Mouse (Mus musculus) kidney, embryonic 14.5 days (tissue): ENCODE results near the gene Gm11213. TPM values are rescaled to one million over a fixed set of nuclear protein-coding genes. Genes with fewer than 3 reads are reported as not detected.

ENCODE experiments used
- ATAC-seq: fragments of 200-750 bp; cut with Nextera tagmentation; 2 replicates; pipeline ENCODE4 v1.8.0; 2017; ENCODE audit warnings: moderate number of reproducible peaks, mild to moderate bottlenecking, moderate TSS enrichment, moderate library complexity; ENCODE audit not compliant: low FRiP score, low TSS enrichment
- H3K27ac ChIP-seq: fragments of 300-500 bp; sonication (generic); 2 replicates; pipeline ENCODE4 v1.5.1; 2014; ENCODE audit warnings: low read depth, mild to moderate bottlenecking, low read length, moderate library complexity, mixed read lengths
- H3K27me3 ChIP-seq: fragments of 300-500 bp; sonication (generic); 2 replicates; pipeline ENCODE4 v1.6.1; 2014; ENCODE audit warnings: mild to moderate bottlenecking, low read length; ENCODE audit not compliant: control insufficient read depth, insufficient read depth
- H3K36me3 ChIP-seq: fragments of 300-500 bp; sonication (generic); 2 replicates; pipeline ENCODE4 v1.6.1; 2014; ENCODE audit warnings: low read length, mixed read lengths; ENCODE audit not compliant: control insufficient read depth, insufficient read depth
- H3K4me1 ChIP-seq: fragments of 300-500 bp; sonication (generic); 2 replicates; pipeline ENCODE4 v1.6.1; 2014; ENCODE audit warnings: low read length, mixed read lengths; ENCODE audit not compliant: control insufficient read depth, insufficient read depth
- H3K4me2 ChIP-seq: fragments of 300-500 bp; sonication (generic); replicated peaks from 2 replicates; pipeline ENCODE4 v1.6.1; 2014; ENCODE audit warnings: low read depth, mild to moderate bottlenecking, low read length
- H3K4me3 ChIP-seq: fragments of 300-500 bp; sonication (generic); 2 replicates; pipeline ENCODE4 v1.5.1; 2014; ENCODE audit warnings: mild to moderate bottlenecking, low read length
- H3K9ac ChIP-seq: fragments of 300-500 bp; sonication (generic); 2 replicates; pipeline ENCODE4 v1.6.1; 2014; ENCODE audit warnings: low read depth, mild to moderate bottlenecking, low read length, moderate library complexity
- H3K9me3 ChIP-seq: fragments of 300-500 bp; sonication (generic); 2 replicates; pipeline ENCODE4 v1.6.1; 2016; ENCODE audit warnings: low read length; ENCODE audit not compliant: control insufficient read depth
- WGBS: fragments of 180-500 bp; shearing (Covaris S2); extraction: QIAGEN DNeasy Blood & Tissue Kit; methylation state at CpG from one replicate; pipeline ENCODE4 v1.1.7; 2014; 5-methylcytosine and 5-hydroxymethylcytosine counted together
- polyA plus RNA-seq: library from polyadenylated mRNA; unstranded; fragments of >200 nt; fragmentation: Nextera tagmentation; extraction: Ambion mirVana; gene quantifications from 2 replicates; pipeline ENCODE4 v1.2.1, GENCODE M21; 2014

Gene Gm11213
- polyA plus RNA-seq, 1 experiment from 2014 or later, result not detected

GRCm38 (mm10) chr4:63569322-63569721 is 35.7 kb downstream of the Gm11213 start:
- no peaks in the 10 kb centered on the region for H3K4me1 ChIP-seq
- no peaks in the 10 kb centered on the region for H3K27me3 ChIP-seq
- no peak overlapping the region for H3K27ac ChIP-seq
- no peak overlapping the region for H3K9ac ChIP-seq
- peaks cover 3% of the 10 kb centered on the region; the same call in 1 of the 2 replicates for H3K9me3 ChIP-seq
- 89% methylated on average over 8 of the region's 8 CpGs for WGBS
- no peak for ATAC-seq
- no peak overlapping the region for H3K4me2 ChIP-seq
- no peak overlapping the region for H3K4me3 ChIP-seq
- H3K36me3 ChIP-seq, result no peaks in the 10 kb centered on the region

GRCm38 (mm10) chr4:63567712-63568390 is 37.2 kb downstream of the Gm11213 start:
- Histone ChIP-seq H3K36me3 (no peaks in the 10 kb centered on the region), H3K9me3 (no peaks in the 10 kb centered on the region), H3K4me1 (no peaks in the 10 kb centered on the region), H3K4me2 (no peak overlapping the region), H3K27ac (no peak overlapping the region), H3K4me3 (no peak overlapping the region), H3K27me3 (no peaks in the 10 kb centered on the region), H3K9ac (no peak overlapping the region)
- 87% methylated on average over 10 of the region's 10 CpGs for WGBS
- ATAC-seq, result no peak

GRCm38 (mm10) chr4:63562742-63563141 is 42.3 kb downstream of the Gm11213 start:
- WGBS, result 81% methylated on average over 4 of the region's 4 CpGs
- Histone ChIP-seq H3K4me1 (peaks cover 12% of the 10 kb centered on the region), H3K27me3 (no peaks in the 10 kb centered on the region), H3K4me3 (no peak overlapping the region), H3K9ac (no peak overlapping the region), H3K36me3 (no peaks in the 10 kb centered on the region), H3K4me2 (no peak overlapping the region), H3K27ac (no peak overlapping the region), H3K9me3 (no peaks in the 10 kb centered on the region)
- ATAC-seq, result no peak

- Histone ChIP-seq H3K9ac (no peak overlapping the region), H3K9me3 (no peaks in the 10 kb centered on the region), H3K27me3 (no peaks in the 10 kb centered on the region), H3K4me2 (no peak overlapping the region), H3K4me1 (peaks cover 19% of the 10 kb centered on the region), H3K27ac (no peak overlapping the region), H3K4me3 (no peak overlapping the region), H3K36me3 (no peaks in the 10 kb centered on the region)
- WGBS, result 69% methylated on average over 7 of the region's 7 CpGs
- ATAC-seq, result no peak
Observed at GRCm38 (mm10) chr4:63561861-63562675, 43.0 kb downstream of the Gm11213 start.

GRCm38 (mm10) chr4:63560079-63560478 is 45.0 kb downstream of the Gm11213 start:
- no peak overlapping the region for H3K4me2 ChIP-seq
- H3K27ac ChIP-seq, result no peak overlapping the region
- H3K36me3 ChIP-seq, result peaks cover 1% of the 10 kb centered on the region; the same call in 1 of the 2 replicates
- peaks cover 24% of the 10 kb centered on the region for H3K4me1 ChIP-seq
- no peak for ATAC-seq
- no peaks in the 10 kb centered on the region for H3K27me3 ChIP-seq
- no peak overlapping the region for H3K4me3 ChIP-seq
- H3K9ac ChIP-seq, result no peak overlapping the region
- WGBS, result 85% methylated on average over 8 of the region's 8 CpGs
- H3K9me3 ChIP-seq, result no peaks in the 10 kb centered on the region

- H3K4me1 ChIP-seq, result peaks cover 24% of the 10 kb centered on the region
- no peak overlapping the region for H3K27ac ChIP-seq
- ATAC-seq, result no peak
Observed at GRCm38 (mm10) chr4:63559127-63559697, 45.8 kb downstream of the Gm11213 start.

GRCm38 (mm10) chr4:63558407-63559081 is 46.5 kb downstream of the Gm11213 start, which contains the start of gene Tmem268:
Gene Tmem268, plus strand, starts transcription at chr4:63558781.
- H3K4me3 ChIP-seq, result peak within 1 kb of the TSS; percentile 62
- peak within 1 kb of the TSS; percentile 87 for H3K9ac ChIP-seq
- WGBS, result under 1% methylated on average over 78 of the region's 81 CpGs
- H3K4me2 ChIP-seq, result peak within 1 kb of the TSS; percentile 80
- H3K27ac ChIP-seq, result peak within 1 kb of the TSS; percentile 55
- ATAC-seq, result peak; percentile 80
- H3K4me1 ChIP-seq, result peaks cover 24% of the 10 kb centered on the region
- H3K9me3 ChIP-seq, result no peaks in the 10 kb centered on the region
- H3K36me3 ChIP-seq, result peaks cover 4% of the 10 kb centered on the region; the same call in 1 of the 2 replicates
- H3K27me3 ChIP-seq, result no peaks in the 10 kb centered on the region

More at GRCm38 (mm10) chr4:63559127-63559697, 45.8 kb downstream of the Gm11213 start:
- H3K4me3 ChIP-seq, result peak overlapping the region; percentile 62
- H3K36me3 ChIP-seq, result peaks cover 4% of the 10 kb centered on the region; the same call in 1 of the 2 replicates
- peak overlapping the region; percentile 87; the same call in 1 of the 2 replicates for H3K9ac ChIP-seq
- WGBS, result 37% methylated on average over 9 of the region's 9 CpGs
- H3K27me3 ChIP-seq, result no peaks in the 10 kb centered on the region
- no peaks in the 10 kb centered on the region for H3K9me3 ChIP-seq
- peak overlapping the region; percentile 80 for H3K4me2 ChIP-seq

GRCm38 (mm10) chr4:63557124-63558059 is 47.7 kb downstream of the Gm11213 start:
- H3K4me1 ChIP-seq, result peaks cover 24% of the 10 kb centered on the region

More at GRCm38 (mm10) chr4:63557124-63558059, 47.7 kb downstream of the Gm11213 start:
- WGBS, result 26% methylated on average over 16 of the region's 16 CpGs
- no peak overlapping the region for H3K4me3 ChIP-seq
- peaks cover 11% of the 10 kb centered on the region for H3K36me3 ChIP-seq
- H3K4me2 ChIP-seq, result peak overlapping the region; percentile 80
- H3K27me3 ChIP-seq, result no peaks in the 10 kb centered on the region
- no peak overlapping the region for H3K9ac ChIP-seq
- H3K9me3 ChIP-seq, result no peaks in the 10 kb centered on the region
- peak; percentile 37; the same call in 1 of the 2 replicates for ATAC-seq
- no peak overlapping the region for H3K27ac ChIP-seq
